Mouse (Mus musculus) intestine, embryonic 16.5 days (tissue): Measurements from ENCODE around the gene Ptpn12. TPM values are rescaled to one million over a fixed set of nuclear protein-coding genes. Genes with fewer than 3 reads are reported as not detected.

Experiments used
- polyA plus RNA-seq: library from polyadenylated mRNA; unstranded; fragments of >200 nt; fragmentation: Nextera tagmentation; extraction: Ambion mirVana; gene quantifications from 2 replicates; pipeline ENCODE4 v1.2.1, GENCODE M21; 2015

Gene Ptpn12
- polyA plus RNA-seq, 1 experiment from 2014 or later, result 10.6 TPM

Other genes with a start within 250 kb of the Ptpn12 start
- 6.1 and 6.4 TPM in 2 replicates for gene Phtf2, start 173.8 kb downstream of the Ptpn12 start, polyA plus RNA-seq
- 52.8 and 55.4 TPM in 2 replicates for gene Tmem60, start 173.7 kb downstream of the Ptpn12 start, polyA plus RNA-seq
- 3.0 and 3.2 TPM in 2 replicates for gene Rsbn1l, start 99.5 kb downstream of the Ptpn12 start, polyA plus RNA-seq
- gene Gsap, start 130.3 kb upstream of the Ptpn12 start, polyA plus RNA-seq, result 2.0 TPM in 2 replicates